Comparison of ENCODE assay signal across 8 mouse cellular contexts in genomic region chr11:58331149-58331495, GRCm38 (mm10). TPM values are rescaled to one million over a fixed set of nuclear protein-coding genes. Genes with fewer than 3 reads are reported as not detected.
DNase-seq lines count a peak whose midpoint lies in the region; ATAC-seq and TF ChIP-seq lines count a peak whose summit lies in the region.
"Had no signal": no experiment of that assay in that cellular context is flagged by ENCODE, and none has a peak within 500 bp of the region (broad histone marks: within the 10 kb centered on the region; RNA-seq: fewer than 3 reads in every experiment).

No protein-coding gene starts in this region.

- peaks cover 12% of the 10 kb centered on the region for H3K36me3 ChIP-seq in lung, embryonic 16.5 days (ENCODE audit: control insufficient read depth, insufficient read depth, low read length)
- peaks cover 55% of the 10 kb centered on the region for H3K36me3 ChIP-seq in limb, embryonic 10.5 days
- H3K36me3 ChIP-seq in small intestine, adult 2 months (ENCODE audit: control insufficient read depth, insufficient read depth, low read length): peaks cover 10% of the 10 kb centered on the region

- peak overlapping the region; percentile 90 for H3K9ac ChIP-seq in lung, embryonic 16.5 days (ENCODE audit: low read length)

- H3K4me1 ChIP-seq in lung, embryonic 16.5 days (replicated peaks; ENCODE audit: control insufficient read depth, insufficient read depth, low read length): peaks cover 17% of the 10 kb centered on the region
- peaks cover 16% of the 10 kb centered on the region for H3K4me1 ChIP-seq in limb, embryonic 10.5 days
- peaks cover 16% of the 10 kb centered on the region for H3K4me1 ChIP-seq in small intestine, adult 2 months (ENCODE audit: control insufficient read depth, insufficient read depth, insufficient read length, low read length)

- peak overlapping the region; percentile 60; the same call in 1 of the 2 replicates for H3K27ac ChIP-seq in lung, embryonic 16.5 days (ENCODE audit: low read length)
- peak overlapping the region; percentile 93 for H3K27ac ChIP-seq in limb, embryonic 10.5 days
- peak overlapping the region; percentile 29; the same call in 1 of the 2 replicates for H3K27ac ChIP-seq in small intestine, adult 2 months (ENCODE audit: insufficient read depth, low read depth, low read length)

- ATAC-seq in lung, embryonic 16.5 days (ENCODE audit: low read depth): no peak
- peak; percentile 7 for ATAC-seq in erythroblast, adult 5-6 weeks (replicated peaks; ENCODE audit: low FRiP score, poor library complexity, severe bottlenecking)

- no peak for DNase-seq in lung, postnatal 36 days
- DNase-seq in limb, embryonic 10.5 days (ENCODE audit: low spot score): no peak
- no peak for DNase-seq in urinary bladder, postnatal 25 days (ENCODE audit: low spot score)
- no peak for DNase-seq in kidney, postnatal 10 days

- H3K4me2 ChIP-seq in lung, embryonic 16.5 days (ENCODE audit: low read depth, low read length): peak overlapping the region; percentile 94

- no peaks in the 10 kb centered on the region for H3K27me3 ChIP-seq in lung, embryonic 16.5 days (ENCODE audit: control insufficient read depth, insufficient read depth, low read depth, low read length)
- H3K27me3 ChIP-seq in limb, embryonic 10.5 days (ENCODE audit: low read depth, poor library complexity, severe bottlenecking): no peaks in the 10 kb centered on the region
- no peaks in the 10 kb centered on the region for H3K27me3 ChIP-seq in small intestine, adult 2 months (ENCODE audit: control insufficient read depth, insufficient read depth, low read length)

- TF ChIP-seq POLR2A in small intestine, adult 2 months (IDR thresholded peaks at IDR 0.05; ENCODE audit: low read depth, low read length): no peak

- 12% methylated on average over 10 of the region's 10 CpGs for WGBS in lung, embryonic 16.5 days
- 15% methylated on average over 10 of the region's 10 CpGs for WGBS in limb, embryonic 10.5 days
- WGBS in small intestine, adult 2 months: 7% methylated on average over 10 of the region's 10 CpGs

- TF ChIP-seq CTCF in small intestine, adult 2 months (IDR thresholded peaks at IDR 0.05; ENCODE audit: extremely low read depth, insufficient read length, insufficient replicate concordance, low read depth, low read length): no peak

- no peaks in the 10 kb centered on the region for H3K9me3 ChIP-seq in lung, embryonic 16.5 days (ENCODE audit: control insufficient read depth, low read length)
- no peaks in the 10 kb centered on the region for H3K9me3 ChIP-seq in limb, embryonic 10.5 days (replicated peaks)

- H3K4me3 ChIP-seq in lung, embryonic 16.5 days (ENCODE audit: low read length): peak overlapping the region; percentile 90
- H3K4me3 ChIP-seq in limb, embryonic 10.5 days: peak overlapping the region; percentile 93
- H3K4me3 ChIP-seq in small intestine, adult 2 months (ENCODE audit: low read depth, low read length): peak overlapping the region; percentile 88

RNA-seq across cellular contexts. Expression of gene Sh3bp5l, which starts 0.6 kb away (rescaled TPM):
- 35.1 and 36.9 TPM in 2 replicates for polyA plus RNA-seq in lung, embryonic 16.5 days (2015; fragmentation: Nextera tagmentation; extraction: Ambion mirVana)
- total RNA-seq in erythroblast, adult 5-6 weeks (2015; ENCODE audit: low replicate concordance): 13.6 and 20.0 TPM in 2 replicates
- total RNA-seq in erythroblast, adult 5-6 weeks (2017; ENCODE audit: low replicate concordance): 31.9 and 94.6 TPM in 2 replicates
- 35.2 and 37.7 TPM in 2 replicates for polyA plus RNA-seq in limb, embryonic 10.5 days (2016; fragmentation: Nextera tagmentation; extraction: Ambion mirVana)
- polyA plus RNA-seq in small intestine, adult 2 months (2012; rRNA removed): 14.9 and 22.7 TPM in 2 replicates

RNA-seq across cellular contexts. Expression of gene Zfp672, which starts 1.0 kb away (rescaled TPM):
- 35.4 and 37.6 TPM in 2 replicates for polyA plus RNA-seq in lung, embryonic 16.5 days (2015; fragmentation: Nextera tagmentation; extraction: Ambion mirVana)
- total RNA-seq in erythroblast, adult 5-6 weeks (2015; ENCODE audit: low replicate concordance): 15.0 and 31.9 TPM in 2 replicates
- 28.5 and 31.1 TPM in 2 replicates for total RNA-seq in erythroblast, adult 5-6 weeks (2017; ENCODE audit: low replicate concordance)
- polyA plus RNA-seq in limb, embryonic 10.5 days (2016; fragmentation: Nextera tagmentation; extraction: Ambion mirVana): 22.1 and 25.7 TPM in 2 replicates
- polyA plus RNA-seq in small intestine, adult 2 months (2012; rRNA removed): 17.5 and 17.8 TPM in 2 replicates

RNA-seq across cellular contexts. Expression of gene Zfp692, which starts 24.3 kb away (rescaled TPM):
- polyA plus RNA-seq in lung, embryonic 16.5 days (2015; fragmentation: Nextera tagmentation; extraction: Ambion mirVana): 23.0 and 24.4 TPM in 2 replicates
- total RNA-seq in erythroblast, adult 5-6 weeks (2015; ENCODE audit: low replicate concordance): 1.5 and 4.6 TPM in 2 replicates
- 3.8 and 3.9 TPM in 2 replicates for total RNA-seq in erythroblast, adult 5-6 weeks (2017; ENCODE audit: low replicate concordance)
- 24.0 and 26.7 TPM in 2 replicates for polyA plus RNA-seq in limb, embryonic 10.5 days (2016; fragmentation: Nextera tagmentation; extraction: Ambion mirVana)
- 14.1 and 15.8 TPM in 2 replicates for polyA plus RNA-seq in small intestine, adult 2 months (2012; rRNA removed)

RNA-seq across cellular contexts. Expression of gene Lypd8, which starts 47.7 kb away (rescaled TPM):
- polyA plus RNA-seq in lung, embryonic 16.5 days (2015; fragmentation: Nextera tagmentation; extraction: Ambion mirVana): 0.33 TPM in 1 of 2 replicates, not detected in the other
- total RNA-seq in erythroblast, adult 5-6 weeks (2015; ENCODE audit: low replicate concordance): not detected in 2 replicates
- not detected in 2 replicates for total RNA-seq in erythroblast, adult 5-6 weeks (2017; ENCODE audit: low replicate concordance)
- not detected in 2 replicates for polyA plus RNA-seq in limb, embryonic 10.5 days (2016; fragmentation: Nextera tagmentation; extraction: Ambion mirVana)
- 1,520 and 2,382 TPM in 2 replicates for polyA plus RNA-seq in small intestine, adult 2 months (2012; rRNA removed)
- total RNA-seq: common myeloid progenitor, adult 5-6 weeks had no signal

RNA-seq across cellular contexts. Expression of gene 4930438A08Rik, which starts 56.5 kb away (rescaled TPM):
- 0.10 TPM in 1 of 2 replicates, not detected in the other for polyA plus RNA-seq in lung, embryonic 16.5 days (2015; fragmentation: Nextera tagmentation; extraction: Ambion mirVana)
- total RNA-seq in erythroblast, adult 5-6 weeks (2015; ENCODE audit: low replicate concordance): 18.4 and 20.9 TPM in 2 replicates
- total RNA-seq in erythroblast, adult 5-6 weeks (2017; ENCODE audit: low replicate concordance): 11.7 and 16.9 TPM in 2 replicates
- not detected in 2 replicates for polyA plus RNA-seq in limb, embryonic 10.5 days (2016; fragmentation: Nextera tagmentation; extraction: Ambion mirVana)
- 0.28 and 0.71 TPM in 2 replicates for polyA plus RNA-seq in small intestine, adult 2 months (2012; rRNA removed)

Comparison
In these comparisons a context has a peak if more than half of its experiments do, and no peak if none do; other contexts are left out.
1. H3K27ac ChIP-seq: peak in every context shown above with its lines; median percentile 93 in limb, embryonic 10.5 days; 60 in lung, embryonic 16.5 days; 29 in small intestine, adult 2 months.